Mouse (Mus musculus) adrenal gland, postnatal 4 days (tissue): ENCODE data around the gene Rnase2b. TPM values are rescaled to one million over a fixed set of nuclear protein-coding genes. Genes with fewer than 3 reads are reported as not detected.
"Not testable (repeated sequence)": the region's sequence is repeated elsewhere in the genome, so short reads cannot be mapped to it uniquely, and the experiment has no call there.

ENCODE experiments used
- DNase-seq, 2 experiments: peaks; one replicate each; pipeline ENCODE4 v3.0.0; 2021 to 2022; ENCODE audit warnings: low spot score in 2 of 2, mixed read lengths in 2 of 2
- total RNA-seq, 2 experiments: library from RNA; stranded (reverse); gene quantifications; 2 replicates each; pipeline ENCODE4 v1.2.3; 2021

Rnase2b gene
- total RNA-seq, 2 experiments from 2014 or later: not detected

DNA sequence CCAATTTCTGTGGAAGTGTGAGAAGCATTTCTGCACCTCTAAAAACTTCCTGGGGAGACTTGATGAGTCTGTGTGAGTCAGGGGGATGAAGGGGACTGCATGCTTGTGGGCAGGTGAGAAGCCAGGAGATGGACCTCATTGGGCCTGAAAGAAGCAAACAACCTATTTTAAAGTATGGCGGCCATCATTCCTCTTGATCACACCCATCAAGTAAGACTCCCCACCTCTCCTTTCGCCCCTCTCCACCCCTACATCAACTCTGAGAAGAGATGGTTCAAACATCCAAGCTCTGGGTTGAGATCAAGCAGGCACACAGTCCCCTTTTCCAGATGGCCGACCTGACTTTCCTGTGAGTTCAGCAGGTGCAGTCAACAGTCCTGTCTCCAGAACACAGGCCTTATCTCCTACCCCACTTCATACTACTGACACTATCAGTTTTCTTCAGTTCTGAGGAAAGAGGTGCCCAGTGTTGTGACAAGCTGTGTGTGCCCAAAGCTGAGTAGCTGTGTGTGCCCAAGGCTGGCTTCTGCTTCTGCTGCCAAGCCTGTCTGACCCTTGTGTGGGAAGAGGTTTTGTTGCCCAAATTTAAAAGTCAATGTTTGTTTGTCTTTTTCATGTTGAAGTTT, 11.7 kb upstream of the Rnase2b start:
- no peak for DNase-seq

DNA sequence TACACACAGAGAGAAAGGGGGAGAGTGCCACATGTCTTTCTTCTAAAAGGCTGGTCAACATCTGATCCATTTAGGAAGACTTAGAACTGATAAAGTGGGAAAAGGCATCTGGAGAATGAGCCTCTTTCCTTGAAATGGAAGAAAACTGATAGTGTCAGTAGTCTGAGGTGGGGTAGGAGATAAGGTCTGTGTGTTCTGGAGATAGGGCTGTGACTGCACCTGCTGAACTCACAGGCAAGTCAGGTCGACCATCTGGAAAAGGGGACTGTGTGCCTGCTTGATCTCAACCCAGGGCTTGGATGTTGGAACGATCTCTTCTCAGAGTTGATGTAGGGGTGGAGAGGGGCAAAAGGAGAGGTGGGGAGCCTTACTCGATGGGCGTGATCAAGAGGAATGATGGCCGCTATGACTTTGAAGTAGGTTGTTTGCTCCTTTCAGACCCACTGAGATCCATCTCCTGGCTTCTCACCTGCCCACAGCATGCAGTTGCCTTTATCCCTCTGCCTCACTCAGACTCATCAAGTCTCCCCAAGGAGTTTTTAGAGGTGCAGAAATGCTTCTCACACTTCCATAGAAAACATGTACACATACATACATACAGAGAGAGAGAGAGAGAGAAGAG, 9.7 kb upstream of the Rnase2b start:
- DNase-seq: no peak

DNA sequence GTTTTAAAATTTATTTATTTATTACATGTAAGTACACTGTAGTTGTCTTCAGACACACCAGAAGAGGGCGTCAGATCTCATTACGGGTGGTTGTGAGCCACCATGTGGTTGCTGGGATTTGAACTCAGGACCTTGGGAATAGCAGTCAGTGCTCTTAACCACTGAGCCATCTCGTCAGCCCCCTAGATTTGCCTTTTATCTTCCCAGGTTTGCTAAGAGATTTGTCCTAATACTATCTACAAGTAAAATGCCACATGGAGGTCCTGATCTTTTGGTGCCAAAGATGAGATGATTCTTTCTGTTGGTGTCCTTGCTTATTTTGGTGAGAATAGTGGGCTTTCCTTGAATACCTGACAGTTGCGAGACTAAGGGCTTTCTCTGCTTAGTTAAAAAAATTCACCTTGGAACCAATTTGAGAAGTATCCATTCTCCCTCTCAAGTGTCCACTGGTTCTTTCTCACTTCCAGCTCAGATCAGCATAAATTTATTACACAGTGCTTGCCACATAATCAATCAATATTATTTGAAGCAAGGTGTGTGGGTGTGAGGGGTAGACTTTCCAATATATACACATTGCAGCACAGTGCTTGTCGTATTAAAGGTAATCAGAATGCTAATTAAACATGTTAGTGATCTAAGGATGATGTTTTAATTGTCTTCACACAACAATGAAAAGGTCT, 5.9 kb upstream of the Rnase2b start:
- no peak for DNase-seq

DNA sequence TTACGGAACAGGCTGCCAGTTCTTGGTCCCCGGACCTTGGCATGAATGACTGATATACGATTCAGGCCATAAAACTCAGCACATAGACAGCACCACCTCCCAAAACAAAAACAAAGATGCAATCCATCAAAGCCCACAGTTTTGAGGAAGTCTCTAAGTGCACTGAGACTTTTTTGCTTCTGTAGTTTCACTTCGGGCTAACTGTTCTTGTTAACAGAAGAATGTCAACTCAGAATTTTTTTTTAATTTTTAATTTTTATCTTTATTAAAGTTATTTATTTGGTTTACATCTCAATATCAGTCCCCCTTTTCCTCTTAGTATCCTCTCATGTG, 5.4 kb upstream of the Rnase2b start:
- no peak for DNase-seq

DNA sequence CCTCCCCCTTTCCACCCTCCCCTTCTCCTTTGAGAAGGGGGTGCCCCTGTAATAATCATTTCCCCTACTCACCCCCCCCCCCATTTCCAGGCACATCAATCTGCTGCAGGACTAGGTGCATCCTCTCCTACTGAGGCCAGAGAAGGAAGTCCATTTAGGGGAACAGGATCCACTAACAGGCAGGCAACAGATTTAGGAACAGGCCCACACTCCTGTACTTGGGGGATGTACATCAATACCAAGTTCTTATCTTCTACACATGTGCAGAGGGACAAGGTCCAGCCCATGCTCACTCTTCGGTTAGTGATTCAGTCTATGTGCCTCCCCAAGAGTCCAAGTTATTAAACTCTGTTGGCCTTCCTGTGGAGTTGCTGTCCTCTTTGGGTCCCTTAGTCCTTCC, 5.0 kb upstream of the Rnase2b start:
- DNase-seq: no peak

DNA sequence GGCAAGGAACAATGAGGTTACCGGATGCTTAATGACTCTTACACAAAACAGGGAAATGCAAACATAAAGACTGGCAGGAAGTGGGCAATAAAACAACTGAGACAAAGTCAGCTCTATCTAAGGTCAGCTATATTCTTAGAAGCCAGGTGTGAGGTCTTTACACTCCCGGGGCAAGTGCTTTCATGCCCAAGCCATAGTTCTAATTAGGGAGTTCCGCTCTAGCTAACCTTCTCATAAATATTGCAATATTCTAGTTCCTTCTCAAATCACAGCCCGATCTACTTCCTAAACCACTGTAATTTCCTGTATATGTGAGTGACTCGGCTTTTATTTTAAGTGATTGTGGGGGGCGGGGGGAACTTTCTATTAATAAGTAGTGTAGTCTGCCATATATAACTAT, 1.3 kb downstream of the Rnase2b start:
- not testable (repeated sequence) for DNase-seq

DNA sequence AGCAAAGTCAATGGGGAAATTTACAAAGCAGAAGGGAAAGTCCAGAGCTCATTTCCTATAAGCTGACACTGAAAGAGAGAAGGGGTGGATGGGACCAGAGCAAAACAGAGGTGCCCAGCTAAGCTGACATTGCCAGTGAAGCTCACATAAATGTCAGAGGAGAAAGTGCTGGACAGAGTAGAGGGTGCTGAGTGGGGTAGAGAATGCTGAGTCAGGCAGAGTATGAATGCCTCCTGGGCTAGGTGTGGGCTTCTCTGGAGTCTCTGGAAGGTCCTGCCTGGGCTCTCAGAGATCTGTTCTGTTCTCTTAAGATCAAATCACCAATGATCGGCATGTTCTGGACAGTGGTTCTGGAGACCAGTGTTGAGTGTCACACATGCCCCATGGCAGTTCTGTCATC, 3.4 kb downstream of the Rnase2b start:
- DNase-seq: no peak

DNA sequence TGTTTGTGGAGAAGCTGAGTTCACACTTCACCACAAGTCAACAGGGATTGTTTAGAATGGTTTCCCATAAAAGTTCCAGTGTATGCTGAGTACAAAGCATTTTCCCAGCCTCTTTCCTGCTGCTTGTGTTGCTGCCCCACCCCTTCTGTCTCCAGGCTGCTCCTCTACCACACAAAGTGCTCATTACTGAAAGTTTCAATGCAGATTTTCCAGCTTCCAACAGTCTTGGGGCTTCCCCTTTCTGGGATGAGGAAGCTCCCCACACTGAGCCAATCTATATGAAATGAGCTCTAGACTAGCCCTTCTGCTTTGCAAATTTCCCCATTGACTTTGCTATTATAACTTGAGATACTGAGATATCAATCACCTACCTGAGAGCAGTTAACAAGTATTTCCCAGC, 4.0 kb downstream of the Rnase2b start:
- no peak for DNase-seq

DNA sequence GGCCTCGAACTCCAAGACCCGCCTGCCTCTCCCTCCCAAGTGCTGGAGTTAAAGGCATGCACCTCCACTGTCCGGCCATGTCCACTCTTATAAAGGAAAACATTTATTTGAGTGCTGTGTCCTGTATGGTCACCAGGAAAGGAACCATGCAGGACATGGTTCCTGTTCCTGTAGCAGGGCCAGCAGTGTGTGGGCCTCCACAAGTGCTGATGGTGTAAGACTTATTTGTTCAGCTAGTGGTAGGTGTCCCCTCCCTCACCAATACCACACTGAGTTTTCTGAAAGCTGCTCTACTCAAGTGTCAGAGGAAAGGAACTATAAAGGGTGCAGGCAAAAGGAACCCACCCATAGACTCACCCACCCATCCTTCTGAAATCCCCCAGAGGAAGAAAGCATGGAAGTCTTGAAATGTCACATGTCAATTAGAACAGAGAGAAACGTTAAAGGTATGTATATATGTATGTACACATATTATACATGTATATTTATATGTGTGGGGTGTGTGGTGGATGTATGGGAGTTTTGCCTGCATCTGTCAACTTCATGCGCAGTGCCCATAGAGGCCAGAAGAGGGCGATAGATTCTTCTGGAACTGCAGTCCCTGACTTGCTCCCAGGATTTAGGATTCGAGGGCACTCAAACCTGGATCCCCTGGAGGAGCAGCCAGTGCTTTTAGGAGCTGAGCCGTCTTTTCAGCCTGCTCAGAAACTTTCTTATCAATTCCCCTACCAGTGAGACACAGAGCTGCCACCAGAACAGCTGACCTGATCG, 10.2 kb downstream of the Rnase2b start:
- not testable (repeated sequence) for DNase-seq

DNA sequence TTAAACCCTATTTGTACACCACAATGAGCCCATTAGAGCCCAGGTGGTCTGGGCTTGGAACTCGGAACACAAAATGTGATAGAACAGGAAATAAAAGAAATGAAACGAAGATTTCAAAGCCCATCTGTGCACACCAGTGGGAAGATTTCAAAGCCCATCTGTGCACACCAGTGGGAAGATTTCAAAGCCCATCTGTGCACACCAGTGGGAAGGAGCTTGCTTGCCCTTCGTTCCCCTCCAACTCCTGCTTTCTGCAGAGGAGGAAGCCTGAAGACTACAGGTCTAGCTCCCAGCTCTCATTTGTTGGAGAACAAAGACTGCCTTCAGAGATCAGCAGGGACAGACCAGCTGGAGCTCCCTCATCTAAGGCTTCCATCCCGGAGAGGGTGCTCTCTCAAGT, 10.9 kb downstream of the Rnase2b start:
- not testable (repeated sequence) for DNase-seq

DNA sequence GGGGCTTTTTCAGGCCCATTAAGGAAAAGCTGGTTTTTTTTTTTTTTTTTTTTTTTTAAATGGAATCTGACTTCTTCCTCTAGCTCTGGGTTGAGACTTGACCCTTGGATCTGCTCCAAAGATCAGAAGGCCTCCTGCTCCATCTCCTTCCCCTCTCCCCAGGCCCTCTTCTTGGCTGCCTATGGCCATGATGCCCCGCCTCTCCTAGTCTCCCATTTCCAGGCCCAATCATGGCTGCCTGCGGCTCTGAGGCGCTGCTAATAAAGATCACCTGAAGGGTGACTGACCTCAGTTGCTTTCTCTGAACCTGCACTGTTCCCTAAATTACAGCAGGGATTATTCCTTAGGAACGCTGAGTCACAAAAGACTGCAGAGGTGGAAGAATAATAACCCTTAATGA, 11.8 kb downstream of the Rnase2b start:
- no peak for DNase-seq

DNA sequence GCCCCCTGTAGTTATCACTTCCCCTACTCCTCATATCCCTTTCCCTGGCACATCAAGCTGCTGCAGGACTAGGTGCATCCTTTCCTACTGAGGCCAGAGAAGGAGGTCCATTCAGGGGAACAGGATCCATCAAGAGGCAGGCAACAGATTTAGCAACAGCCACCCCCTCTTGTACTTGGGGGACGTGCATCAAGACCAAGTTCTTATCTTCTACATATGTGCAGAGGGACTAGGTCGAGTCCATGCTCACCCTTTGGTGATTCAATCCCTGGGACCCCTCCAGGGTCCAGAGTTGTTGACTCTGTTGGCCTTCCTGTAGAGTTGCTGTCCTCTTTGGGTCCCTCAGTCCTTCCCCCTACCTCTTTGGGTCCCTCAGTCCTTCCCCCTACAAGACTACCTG, 19.0 kb downstream of the Rnase2b start:
- DNase-seq: not testable (repeated sequence)

DNA sequence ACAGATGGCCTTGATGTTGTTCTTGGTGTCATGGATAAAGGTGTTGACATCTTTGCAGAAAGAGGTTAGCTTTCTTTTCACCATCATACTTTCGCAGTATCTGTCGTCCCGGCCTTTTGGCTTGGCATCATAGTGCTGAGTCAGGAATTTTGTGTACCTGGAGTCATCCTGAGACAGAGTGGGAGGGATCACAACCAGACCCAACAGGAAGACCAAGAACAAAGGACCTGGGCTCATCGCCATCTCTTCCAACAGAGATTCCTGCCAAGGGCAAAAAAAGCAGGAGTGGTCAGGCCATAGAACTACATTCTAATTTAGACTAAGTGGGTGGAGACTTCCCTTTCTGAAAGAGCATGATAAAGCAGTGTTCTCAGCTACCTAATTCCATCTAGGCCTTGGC, 33.6 kb downstream of the Rnase2b start:
- no peak for DNase-seq

DNA sequence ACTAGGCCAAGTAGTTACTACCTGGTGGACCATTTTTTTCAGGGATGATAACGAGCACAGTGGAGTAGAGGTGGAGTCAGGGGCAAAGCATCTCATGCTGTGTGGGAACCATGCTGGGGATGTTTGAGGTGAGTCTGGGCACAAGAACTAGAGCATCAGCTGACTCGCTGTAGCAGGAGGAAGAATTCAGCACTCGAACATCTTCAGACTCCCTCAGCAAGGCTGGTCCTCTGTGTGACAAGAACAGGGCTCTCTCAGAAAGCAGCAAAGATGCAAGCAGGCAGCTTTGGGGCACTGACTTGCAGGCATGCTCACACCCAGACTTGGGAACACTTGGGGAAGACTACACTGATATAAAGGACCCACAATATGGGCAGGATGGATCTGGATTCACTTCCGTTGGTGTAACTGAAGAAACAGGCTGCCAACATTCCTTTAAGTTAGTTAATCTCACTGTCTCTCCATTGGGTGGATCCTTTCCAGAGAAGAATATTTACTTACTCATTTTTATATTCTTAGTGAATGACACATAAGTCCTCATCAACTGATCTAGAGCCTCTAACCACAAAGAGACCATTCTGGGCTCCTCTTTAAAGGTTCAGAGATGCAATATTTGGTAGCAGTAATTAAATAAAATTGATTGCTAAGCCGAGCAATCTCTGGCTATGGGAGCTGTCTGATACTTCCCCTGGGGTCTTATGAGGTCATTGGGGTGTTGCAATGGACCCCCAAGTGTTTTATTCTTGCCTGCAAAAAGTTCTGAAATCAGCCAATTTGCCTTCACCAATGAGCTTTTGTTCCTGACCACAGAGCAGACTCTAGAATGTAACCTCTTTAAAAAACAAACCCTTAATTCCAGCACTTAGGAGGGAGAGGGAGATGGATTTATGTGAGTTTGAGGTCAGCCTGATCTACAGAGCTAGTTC, 37.3 kb downstream of the Rnase2b start, which contains the start of gene Ang2:
TSS of gene Ang2 (minus strand) at position 51 of the 926 bp plus-strand sequence.
- DNase-seq: no peak

DNA sequence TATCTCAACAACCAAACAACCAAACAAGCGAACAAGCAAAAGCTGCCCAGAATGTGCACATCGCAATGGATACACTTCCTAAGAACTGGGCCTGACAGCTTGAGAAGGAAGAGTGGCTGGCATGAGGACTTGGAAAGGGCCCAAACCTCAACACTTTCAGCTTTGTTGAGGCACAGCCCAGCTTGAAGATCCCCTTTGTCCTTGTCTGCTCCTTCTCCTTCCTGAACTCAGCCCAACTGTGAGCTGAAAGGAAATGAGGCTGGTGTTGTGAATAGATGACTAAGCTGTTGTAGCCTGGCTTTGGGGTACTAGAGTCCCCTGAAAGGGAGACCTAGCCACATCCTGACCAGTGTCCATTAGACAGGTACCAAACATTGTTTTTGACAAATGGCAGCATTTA, 38.0 kb downstream of the Rnase2b start:
- no peak for DNase-seq

DNA sequence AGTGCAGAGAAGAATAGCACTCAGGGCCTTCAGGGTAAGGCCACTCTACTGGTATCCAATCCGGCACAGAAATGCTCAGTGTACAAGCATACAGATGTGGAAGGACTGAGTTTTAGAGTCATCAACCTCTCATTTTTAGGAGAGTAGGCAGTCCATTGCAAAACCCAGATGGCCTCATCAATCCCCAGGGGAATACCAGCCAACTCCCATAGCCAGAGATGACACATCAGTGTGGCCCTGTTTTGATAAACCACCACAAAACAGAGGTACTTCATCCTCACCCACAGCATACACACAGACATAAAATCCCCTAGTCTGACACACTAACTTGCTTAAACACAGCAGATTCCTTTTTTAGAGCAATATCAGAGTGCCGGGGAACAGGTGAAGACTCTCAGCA, 38.4 kb downstream of the Rnase2b start:
- no peak for DNase-seq

DNA sequence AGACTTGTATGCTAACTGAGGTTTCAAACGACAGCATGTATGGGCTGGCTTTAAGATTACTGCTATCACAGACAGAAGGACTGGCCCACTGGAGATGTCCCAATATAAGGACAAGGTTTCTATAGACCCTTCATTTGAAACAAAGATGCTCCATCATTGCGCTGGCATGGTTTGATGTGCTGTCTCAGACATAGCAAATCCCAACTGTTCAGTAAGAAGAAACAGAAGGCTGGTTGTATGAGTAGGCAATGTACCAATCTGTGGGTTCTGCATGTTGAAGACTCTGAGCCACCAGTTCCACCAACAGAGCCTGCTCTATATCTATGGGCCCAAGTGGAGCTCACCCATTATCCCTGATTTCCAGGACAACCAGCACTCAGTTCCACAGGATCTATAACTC, 41.1 kb downstream of the Rnase2b start, which contains the start of gene Ear14:
TSS of gene Ear14 (plus strand) at position 277 of the 400 bp plus-strand sequence.
- DNase-seq: no peak
